Mouse (Mus musculus): ENCODE results near the gene Pdcd1. TPM values are rescaled to one million over a fixed set of nuclear protein-coding genes. Genes with fewer than 3 reads are reported as not detected.

Gene Pdcd1
- 0.51 and 0.72 TPM in 2 replicates for polyA plus RNA-seq (2015; fragmentation: Nextera tagmentation; extraction: Ambion mirVana)

DNA sequence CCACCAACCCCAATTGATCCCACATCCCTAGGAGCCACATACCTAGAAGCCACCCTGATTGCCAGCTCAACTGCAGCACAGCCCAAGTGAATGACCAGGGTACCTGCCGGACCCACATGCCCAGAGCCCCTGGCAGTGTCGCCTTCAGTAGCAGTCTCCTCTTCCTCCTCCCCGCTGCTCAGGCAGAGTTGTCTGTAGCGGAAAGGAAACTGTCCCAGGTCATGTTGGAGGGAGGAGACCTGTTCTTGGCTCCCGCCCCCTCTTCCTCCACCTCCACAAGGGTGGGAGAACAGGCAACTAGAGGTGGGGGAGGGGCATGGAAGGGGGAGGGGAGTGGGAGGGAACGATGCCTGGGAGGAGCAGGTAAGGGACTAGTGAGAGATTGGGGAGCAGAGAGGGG, at the start of gene Pdcd1:
Pdcd1 (minus strand) TSS at position 181 of the 400 bp plus-strand sequence.
- Histone ChIP-seq H3K9me3 (ENCODE audit: control insufficient read depth, low read length) (no peaks in the 10 kb centered on the region), H3K4me1 (ENCODE audit: control insufficient read depth, insufficient read depth, low read length) (no peaks in the 10 kb centered on the region), H3K4me3 (ENCODE audit: low read length) (no peak within 1 kb of the TSS), H3K4me2 (ENCODE audit: low read depth, low read length) (no peak within 1 kb of the TSS), H3K36me3 (ENCODE audit: control insufficient read depth, insufficient read depth, low read length) (no peaks in the 10 kb centered on the region), H3K27ac (ENCODE audit: low read length) (no peak within 1 kb of the TSS), H3K27me3 (replicated peaks; ENCODE audit: control insufficient read depth, insufficient read depth, low read length) (no peaks in the 10 kb centered on the region), H3K9ac (ENCODE audit: low read depth, low read length) (no peak within 1 kb of the TSS)
- ATAC-seq = no peak
- 51% methylated on average over 6 of the region's 6 CpGs for WGBS

DNA sequence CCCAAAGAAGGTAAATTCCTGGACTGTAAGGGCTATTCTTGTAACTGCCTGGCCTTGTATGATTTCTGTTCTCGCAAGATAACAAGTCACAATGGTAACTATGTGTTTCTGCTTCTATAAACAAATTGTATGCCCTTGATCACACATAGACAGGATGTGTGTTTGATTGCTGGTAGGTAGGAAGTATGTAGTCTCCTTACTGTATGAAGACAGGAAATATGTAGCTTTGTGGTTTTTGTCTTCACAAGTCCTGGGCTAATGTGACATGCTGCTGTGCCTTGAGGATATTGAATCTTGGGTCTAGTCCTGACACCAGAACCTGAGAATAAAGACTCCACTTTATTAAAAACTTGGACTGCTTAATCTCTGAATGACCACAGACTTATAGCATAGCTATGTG, 39.4 kb upstream of the Pdcd1 start:
- Histone ChIP-seq H3K9me3 (ENCODE audit: control insufficient read depth, low read length) (no peaks in the 10 kb centered on the region), H3K4me1 (ENCODE audit: control insufficient read depth, insufficient read depth, low read length) (no peaks in the 10 kb centered on the region), H3K27me3 (replicated peaks; ENCODE audit: control insufficient read depth, insufficient read depth, low read length) (no peaks in the 10 kb centered on the region), H3K4me3 (ENCODE audit: low read length) (no peak overlapping the region), H3K4me2 (ENCODE audit: low read depth, low read length) (no peak overlapping the region), H3K27ac (ENCODE audit: low read length) (no peak overlapping the region), H3K36me3 (ENCODE audit: control insufficient read depth, insufficient read depth, low read length) (no peaks in the 10 kb centered on the region), H3K9ac (ENCODE audit: low read depth, low read length) (no peak overlapping the region)
- 67% methylated on average over 1 of the region's 1 CpGs for WGBS
- ATAC-seq = no peak

DNA sequence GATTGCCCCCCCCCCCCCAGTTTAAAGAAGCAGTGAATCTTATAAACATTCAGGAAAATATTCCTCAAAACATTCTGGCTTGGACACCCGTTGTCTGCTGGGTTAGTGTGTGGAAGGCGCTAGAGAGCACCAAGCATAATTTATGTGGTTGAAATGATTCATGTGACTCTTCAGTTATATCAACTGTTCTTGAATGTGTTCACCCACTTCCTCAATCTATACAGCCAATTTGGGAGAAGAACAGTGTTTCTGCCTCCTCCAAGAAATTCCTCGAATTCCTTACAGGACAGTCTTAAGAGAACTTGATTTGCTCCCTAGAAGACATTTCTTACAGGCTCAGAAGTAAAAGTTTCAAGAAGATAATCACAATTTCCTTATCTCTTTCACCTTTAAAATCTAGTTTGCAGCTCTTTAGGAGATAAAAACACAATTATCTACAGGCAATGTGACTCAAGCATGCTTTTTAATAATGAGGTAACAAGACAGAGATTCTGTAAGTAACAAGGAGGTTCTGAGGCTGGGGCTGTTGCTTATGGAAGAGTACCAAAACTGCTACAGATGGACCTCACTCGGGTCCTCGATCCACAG, 34.1 kb upstream of the Pdcd1 start:
- no peaks in the 10 kb centered on the region for H3K4me1 ChIP-seq (ENCODE audit: control insufficient read depth, insufficient read depth, low read length)
- no peak overlapping the region for H3K9ac ChIP-seq (ENCODE audit: low read depth, low read length)

DNA sequence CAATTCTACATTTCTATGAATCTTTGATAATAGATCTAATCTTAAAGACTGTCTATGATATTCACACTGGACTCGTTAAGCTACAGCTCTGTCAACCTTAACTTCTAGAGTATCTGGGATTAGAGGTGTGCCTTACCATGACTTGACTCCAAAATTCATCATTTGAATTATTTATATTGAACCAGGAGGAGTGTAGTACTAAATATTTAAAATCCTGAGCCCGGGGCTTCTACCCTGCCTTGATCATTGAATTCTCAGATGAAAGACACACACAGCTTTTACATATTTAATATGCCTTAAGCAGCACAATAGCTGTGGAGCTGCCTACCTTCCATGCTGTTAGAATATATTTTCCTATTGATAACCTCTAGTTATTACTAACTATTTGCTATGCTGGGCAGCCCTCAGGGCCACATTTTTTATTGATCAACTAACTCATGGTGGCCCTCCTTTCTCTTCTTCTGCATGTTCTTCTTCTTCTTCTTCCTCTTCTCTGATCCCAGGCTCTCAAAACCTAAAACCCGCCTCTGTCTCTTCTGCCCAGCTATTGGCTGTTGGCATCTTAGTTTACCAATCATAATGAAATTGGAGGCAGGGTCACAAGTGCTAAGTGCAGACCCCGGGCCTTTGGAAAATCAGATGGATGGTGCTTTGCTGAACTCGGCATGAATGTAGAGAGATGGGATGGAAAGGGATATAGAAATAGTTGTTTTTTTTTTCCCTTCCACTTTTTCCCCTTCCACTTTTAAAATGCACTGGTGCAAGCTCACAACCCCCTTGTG, 33.2 kb upstream of the Pdcd1 start:
- no peak overlapping the region for H3K4me3 ChIP-seq (ENCODE audit: low read length)
- ATAC-seq = no peak

More for the DNA sequence above, 34.1 kb upstream of the Pdcd1 start:
- Histone ChIP-seq H3K36me3 (ENCODE audit: control insufficient read depth, insufficient read depth, low read length) (no peaks in the 10 kb centered on the region), H3K27me3 (replicated peaks; ENCODE audit: control insufficient read depth, insufficient read depth, low read length) (no peaks in the 10 kb centered on the region), H3K27ac (ENCODE audit: low read length) (no peak overlapping the region), H3K4me2 (ENCODE audit: low read depth, low read length) (no peak overlapping the region), H3K9me3 (ENCODE audit: control insufficient read depth, low read length) (no peaks in the 10 kb centered on the region), H3K4me3 (ENCODE audit: low read length) (no peak overlapping the region)
- ATAC-seq = no peak
- WGBS = 70% methylated on average over 5 of the region's 5 CpGs

DNA sequence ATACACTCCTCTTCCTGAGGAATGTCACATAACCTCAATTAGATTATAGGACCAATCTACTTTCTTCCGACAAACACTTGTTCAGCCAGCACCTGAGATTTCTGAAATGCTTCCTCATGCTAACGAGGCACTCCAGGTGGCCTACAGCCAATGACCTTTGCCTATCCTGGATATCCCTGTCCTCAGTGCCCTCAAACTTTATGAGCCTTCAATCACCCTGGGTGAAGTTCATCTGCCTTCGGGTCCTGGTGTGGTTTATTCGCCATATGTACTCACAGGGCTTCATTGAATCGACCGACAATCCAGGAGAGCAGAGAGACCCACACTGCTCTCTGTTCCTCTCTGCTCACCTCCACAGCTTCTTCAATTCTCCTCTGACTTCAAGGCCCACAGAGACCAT, 29.4 kb upstream of the Pdcd1 start:
- Histone ChIP-seq H3K9ac (ENCODE audit: low read depth, low read length) (no peak overlapping the region), H3K27me3 (replicated peaks; ENCODE audit: control insufficient read depth, insufficient read depth, low read length) (no peaks in the 10 kb centered on the region), H3K4me3 (ENCODE audit: low read length) (no peak overlapping the region), H3K9me3 (ENCODE audit: control insufficient read depth, low read length) (no peaks in the 10 kb centered on the region), H3K4me1 (ENCODE audit: control insufficient read depth, insufficient read depth, low read length) (no peaks in the 10 kb centered on the region), H3K36me3 (ENCODE audit: control insufficient read depth, insufficient read depth, low read length) (no peaks in the 10 kb centered on the region), H3K4me2 (ENCODE audit: low read depth, low read length) (no peak overlapping the region), H3K27ac (ENCODE audit: low read length) (no peak overlapping the region)
- 64% methylated on average over 6 of the region's 6 CpGs for WGBS
- peak; percentile 69 for ATAC-seq

More for the DNA sequence above, 33.2 kb upstream of the Pdcd1 start:
- WGBS = 86% methylated on average over 5 of the region's 5 CpGs
- H3K4me2 ChIP-seq (ENCODE audit: low read depth, low read length) = no peak overlapping the region
- no peaks in the 10 kb centered on the region for H3K4me1 ChIP-seq (ENCODE audit: control insufficient read depth, insufficient read depth, low read length)
- H3K9me3 ChIP-seq (ENCODE audit: control insufficient read depth, low read length) = no peaks in the 10 kb centered on the region
- no peaks in the 10 kb centered on the region for H3K27me3 ChIP-seq (replicated peaks; ENCODE audit: control insufficient read depth, insufficient read depth, low read length)
- H3K9ac ChIP-seq (ENCODE audit: low read depth, low read length) = no peak overlapping the region
- no peaks in the 10 kb centered on the region for H3K36me3 ChIP-seq (ENCODE audit: control insufficient read depth, insufficient read depth, low read length)
- H3K27ac ChIP-seq (ENCODE audit: low read length) = no peak overlapping the region

DNA sequence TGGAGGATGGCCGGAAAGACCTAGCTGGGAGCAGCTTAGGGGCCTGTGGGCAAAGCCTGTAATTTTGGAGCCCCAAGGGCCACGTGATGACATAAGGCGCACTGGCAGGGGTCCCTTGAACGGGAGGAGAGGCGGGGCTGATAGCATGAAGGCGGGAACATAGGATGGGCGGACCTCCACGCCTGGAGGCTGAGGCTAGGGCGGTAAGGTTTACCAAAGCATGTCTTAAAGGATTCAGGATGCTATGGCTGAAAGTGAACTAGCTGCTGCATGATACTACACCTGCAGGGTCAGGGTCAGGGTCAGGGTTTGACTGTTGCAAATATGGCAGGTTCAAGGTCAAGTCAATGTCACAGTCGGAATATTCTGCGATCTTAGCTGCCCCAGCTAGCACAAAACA, 28.8 kb upstream of the Pdcd1 start:
- H3K4me3 ChIP-seq (ENCODE audit: low read length) = no peak overlapping the region
- H3K9ac ChIP-seq (ENCODE audit: low read depth, low read length) = no peak overlapping the region
- no peaks in the 10 kb centered on the region for H3K27me3 ChIP-seq (replicated peaks; ENCODE audit: control insufficient read depth, insufficient read depth, low read length)
- no peak overlapping the region for H3K27ac ChIP-seq (ENCODE audit: low read length)
- H3K4me1 ChIP-seq (ENCODE audit: control insufficient read depth, insufficient read depth, low read length) = no peaks in the 10 kb centered on the region
- ATAC-seq = no peak
- no peaks in the 10 kb centered on the region for H3K36me3 ChIP-seq (ENCODE audit: control insufficient read depth, insufficient read depth, low read length)
- WGBS = 59% methylated on average over 11 of the region's 11 CpGs
- no peaks in the 10 kb centered on the region for H3K9me3 ChIP-seq (ENCODE audit: control insufficient read depth, low read length)
- H3K4me2 ChIP-seq (ENCODE audit: low read depth, low read length) = peak overlapping the region; percentile 4; the same call in 1 of the 2 replicates

DNA sequence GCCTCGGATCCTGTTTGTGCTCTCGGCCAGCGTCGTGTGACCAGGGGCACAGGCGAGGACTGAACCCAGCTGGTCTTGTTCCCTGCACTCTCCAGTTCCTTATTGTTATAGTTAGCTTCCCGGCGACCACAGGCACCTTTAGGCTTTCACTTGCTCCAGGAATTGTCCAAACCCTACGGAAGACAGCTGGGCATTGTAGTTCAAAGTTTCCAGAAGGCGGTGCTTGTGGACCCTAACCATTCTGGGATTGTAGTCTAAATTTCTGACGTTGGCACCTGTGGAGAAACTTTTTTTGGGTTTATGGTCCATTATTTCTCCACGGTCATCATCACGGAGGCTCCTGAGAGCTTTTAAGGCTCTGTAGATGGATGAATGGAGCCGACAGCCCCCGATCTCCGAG, 28.4 kb upstream of the Pdcd1 start:
- H3K9ac ChIP-seq (ENCODE audit: low read depth, low read length) = no peak overlapping the region
- H3K4me2 ChIP-seq (ENCODE audit: low read depth, low read length) = peak overlapping the region; percentile 4; the same call in 1 of the 2 replicates
- no peaks in the 10 kb centered on the region for H3K9me3 ChIP-seq (ENCODE audit: control insufficient read depth, low read length)
- H3K27me3 ChIP-seq (replicated peaks; ENCODE audit: control insufficient read depth, insufficient read depth, low read length) = no peaks in the 10 kb centered on the region
- no peaks in the 10 kb centered on the region for H3K36me3 ChIP-seq (ENCODE audit: control insufficient read depth, insufficient read depth, low read length)
- no peak overlapping the region for H3K4me3 ChIP-seq (ENCODE audit: low read length)
- 48% methylated on average over 15 of the region's 15 CpGs for WGBS
- no peak for ATAC-seq
- H3K27ac ChIP-seq (ENCODE audit: low read length) = no peak overlapping the region
- no peaks in the 10 kb centered on the region for H3K4me1 ChIP-seq (ENCODE audit: control insufficient read depth, insufficient read depth, low read length)

DNA sequence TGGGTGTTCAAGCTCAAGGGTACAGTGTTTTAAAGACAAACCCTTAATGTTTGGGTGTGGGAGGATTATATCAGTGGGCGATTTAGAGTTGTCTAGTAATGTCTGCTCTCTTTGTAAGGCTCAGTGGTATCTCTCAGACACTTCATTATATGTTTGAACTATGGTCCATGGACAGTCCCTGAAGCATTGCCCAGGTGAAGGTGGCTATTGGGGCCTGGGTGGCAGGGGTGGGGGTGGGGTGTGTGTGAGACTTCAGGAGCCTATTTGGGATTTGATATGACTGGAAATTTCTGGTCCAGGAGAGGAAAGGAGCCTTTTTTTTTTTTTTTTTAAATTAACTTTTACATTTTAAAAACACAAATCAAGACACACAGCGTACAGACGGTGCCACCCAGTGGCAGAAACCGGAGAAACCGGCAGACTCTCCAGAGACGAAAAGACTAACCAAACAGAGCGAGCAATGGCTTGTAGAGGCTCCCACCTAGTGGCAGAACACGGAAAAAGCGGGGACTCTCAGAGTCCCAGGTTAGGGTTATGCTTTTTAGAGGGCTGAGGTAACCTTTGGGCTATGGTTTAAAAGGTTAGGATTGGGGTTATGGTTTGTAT, 26.6 kb upstream of the Pdcd1 start:
- Histone ChIP-seq H3K9ac (ENCODE audit: low read depth, low read length) (no peak overlapping the region), H3K9me3 (ENCODE audit: control insufficient read depth, low read length) (no peaks in the 10 kb centered on the region), H3K27me3 (replicated peaks; ENCODE audit: control insufficient read depth, insufficient read depth, low read length) (no peaks in the 10 kb centered on the region), H3K4me1 (ENCODE audit: control insufficient read depth, insufficient read depth, low read length) (no peaks in the 10 kb centered on the region), H3K27ac (ENCODE audit: low read length) (no peak overlapping the region), H3K36me3 (ENCODE audit: control insufficient read depth, insufficient read depth, low read length) (no peaks in the 10 kb centered on the region), H3K4me2 (ENCODE audit: low read depth, low read length) (no peak overlapping the region), H3K4me3 (ENCODE audit: low read length) (no peak overlapping the region)
- 6% methylated on average over 9 of the region's 9 CpGs for WGBS
- ATAC-seq = peak; percentile 81

DNA sequence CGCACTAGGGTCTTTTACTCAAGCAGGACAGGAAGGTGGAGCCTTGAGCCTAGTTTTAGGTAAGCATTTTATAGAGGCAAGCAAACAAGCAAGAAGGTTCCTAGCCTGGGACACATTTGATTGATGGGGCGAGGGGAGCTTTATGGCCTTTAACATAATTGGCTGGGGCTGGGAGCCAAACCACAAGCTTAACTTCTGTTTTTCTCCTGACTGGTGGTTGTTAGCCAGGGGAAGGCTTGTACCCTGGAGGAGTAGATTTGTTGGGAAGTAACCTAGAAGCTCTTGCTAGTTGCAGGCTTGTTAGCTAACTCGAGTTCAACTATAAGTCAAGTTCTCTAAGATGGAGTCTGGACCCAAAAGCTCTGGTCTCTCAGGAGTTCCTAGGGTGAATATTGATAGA, 26.0 kb upstream of the Pdcd1 start:
- Histone ChIP-seq H3K4me1 (ENCODE audit: control insufficient read depth, insufficient read depth, low read length) (no peaks in the 10 kb centered on the region), H3K27ac (ENCODE audit: low read length) (no peak overlapping the region), H3K27me3 (replicated peaks; ENCODE audit: control insufficient read depth, insufficient read depth, low read length) (no peaks in the 10 kb centered on the region), H3K4me3 (ENCODE audit: low read length) (no peak overlapping the region), H3K9ac (ENCODE audit: low read depth, low read length) (no peak overlapping the region), H3K9me3 (ENCODE audit: control insufficient read depth, low read length) (no peaks in the 10 kb centered on the region), H3K4me2 (ENCODE audit: low read depth, low read length) (no peak overlapping the region), H3K36me3 (ENCODE audit: control insufficient read depth, insufficient read depth, low read length) (no peaks in the 10 kb centered on the region)
- no peak for ATAC-seq
- 53% methylated on average over 3 of the region's 3 CpGs for WGBS
